Mouse (Mus musculus): ENCODE measurements around the gene Epb41l4b. TPM values are rescaled to one million over a fixed set of nuclear protein-coding genes. Genes with fewer than 3 reads are reported as not detected.

Epb41l4b gene
- total RNA-seq, 1 experiment from 2014 or later: 5.4 TPM

DNA sequence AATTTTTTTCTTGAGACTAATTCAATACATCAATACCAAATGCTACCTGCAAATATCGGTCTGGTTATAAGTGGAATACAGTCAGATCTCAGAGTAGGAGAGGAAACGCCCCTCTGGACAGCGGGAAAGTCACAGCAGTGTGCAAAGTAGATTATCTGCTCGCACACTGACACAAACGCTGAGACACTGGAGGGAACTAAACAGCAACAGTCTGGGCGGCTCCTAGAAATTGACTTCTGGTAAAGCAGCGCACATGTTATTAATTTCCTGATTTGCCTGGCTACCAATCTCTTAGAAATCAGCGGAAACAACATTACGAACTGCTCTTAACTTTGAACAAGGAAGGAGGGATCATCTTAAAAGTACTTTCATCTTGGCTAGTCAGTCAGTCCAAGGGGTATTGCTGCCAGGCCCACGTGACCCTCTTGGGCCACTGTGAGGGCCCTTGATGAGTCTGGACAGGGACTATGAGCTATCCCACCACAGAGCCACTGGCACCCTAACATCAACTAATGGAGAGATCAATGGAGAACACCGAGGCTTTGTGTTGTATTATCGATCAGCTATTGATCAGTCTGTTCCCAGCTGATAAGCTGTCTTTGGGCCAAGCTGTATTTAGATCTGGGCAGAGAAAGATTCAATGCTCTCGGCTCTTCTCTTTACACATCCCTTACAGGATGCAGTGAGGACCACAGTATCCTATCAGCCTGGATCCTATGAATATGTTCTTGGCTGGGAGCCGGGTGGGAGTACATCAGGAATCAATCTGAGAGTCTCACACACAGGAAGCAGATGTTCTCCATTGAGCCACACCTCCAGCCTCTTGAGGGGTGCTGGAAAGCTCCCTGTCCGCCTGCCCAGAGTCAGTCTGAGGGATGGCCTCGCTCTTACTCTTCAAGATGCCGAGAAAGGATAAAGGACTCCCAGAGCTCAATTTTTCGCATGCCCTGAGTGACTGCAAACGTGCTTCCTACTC lies 28.3 kb downstream of the Epb41l4b start:
- DNase-seq: no peak

DNA sequence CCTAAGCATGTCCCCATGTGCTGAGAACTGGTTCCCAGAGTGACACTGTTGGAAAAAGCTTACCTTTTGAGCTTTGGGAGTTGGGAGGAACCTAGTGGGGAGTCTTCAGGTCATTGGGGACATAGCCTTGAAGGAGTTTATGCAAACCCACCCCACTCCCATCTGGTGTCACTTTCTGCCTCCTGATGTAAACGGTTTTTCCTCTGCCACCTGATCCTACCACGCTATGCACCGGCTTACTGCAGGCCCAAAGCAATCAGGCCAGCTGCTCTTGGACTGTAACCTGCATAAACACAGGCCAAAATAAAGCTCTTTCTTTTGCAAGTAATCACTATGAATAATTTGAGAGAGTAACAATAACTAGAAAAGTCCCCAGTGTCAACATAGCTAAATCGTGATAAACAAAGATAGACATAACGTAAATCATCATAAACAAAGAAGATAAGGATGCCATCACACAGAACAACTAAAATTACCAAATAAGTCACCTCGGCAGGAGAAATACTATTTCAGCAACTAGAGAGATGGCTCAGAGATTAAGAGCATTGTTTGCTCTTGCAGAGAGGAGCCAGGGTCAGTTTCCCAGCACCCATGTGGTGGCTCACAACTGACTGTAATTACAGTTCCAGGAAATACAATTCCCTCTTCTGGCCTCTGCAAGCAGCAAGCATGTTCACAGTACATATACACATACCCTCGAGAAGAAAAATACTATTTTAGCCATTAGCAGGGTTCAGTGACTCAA lies 29.6 kb downstream of the Epb41l4b start:
- DNase-seq: no peak

DNA sequence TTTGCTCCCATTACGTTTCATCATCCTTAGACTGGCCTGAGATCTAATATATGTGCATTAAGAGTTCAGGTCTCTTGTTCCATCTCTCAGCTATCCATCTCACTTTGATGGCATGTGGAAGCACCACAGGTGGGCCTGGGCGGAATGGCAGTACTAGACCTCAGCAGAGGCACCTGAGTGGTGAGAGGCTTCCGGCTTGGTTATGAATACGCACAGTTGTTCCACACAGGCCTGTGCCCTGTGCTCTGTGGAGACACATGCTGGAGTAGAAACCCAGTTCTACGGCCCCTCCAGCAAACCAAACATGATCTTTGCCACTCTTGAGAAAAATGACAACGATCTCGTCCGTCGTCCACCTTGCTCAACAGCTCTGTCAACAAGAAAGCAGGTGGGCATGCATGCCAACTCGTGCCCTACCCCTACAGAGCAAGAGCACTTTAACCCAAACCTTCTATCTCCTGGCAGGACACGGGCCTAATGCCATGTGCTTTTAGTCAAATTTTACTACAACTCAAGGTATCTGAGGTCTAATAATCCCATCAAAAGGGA lies 31.2 kb downstream of the Epb41l4b start:
- DNase-seq: no peak

DNA sequence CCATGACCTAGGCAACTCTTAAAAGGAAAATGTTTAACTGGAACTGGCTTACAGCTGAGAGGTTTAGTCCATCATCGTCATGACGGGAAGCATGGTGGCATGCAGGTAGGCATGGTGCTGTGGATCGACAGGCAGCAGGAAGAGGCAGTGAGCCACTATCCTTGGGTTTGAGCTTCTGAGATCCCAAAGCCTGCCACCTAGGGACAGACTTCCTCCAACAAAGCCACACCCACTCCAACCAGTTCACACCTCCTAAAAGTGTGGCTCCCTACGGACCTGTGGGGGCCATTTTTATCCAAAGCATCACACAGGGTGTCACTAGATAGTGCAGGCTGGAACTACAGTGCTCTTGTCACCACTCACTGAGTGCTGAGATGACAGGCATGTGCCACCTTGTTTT lies 31.8 kb downstream of the Epb41l4b start:
- DNase-seq: no peak

DNA sequence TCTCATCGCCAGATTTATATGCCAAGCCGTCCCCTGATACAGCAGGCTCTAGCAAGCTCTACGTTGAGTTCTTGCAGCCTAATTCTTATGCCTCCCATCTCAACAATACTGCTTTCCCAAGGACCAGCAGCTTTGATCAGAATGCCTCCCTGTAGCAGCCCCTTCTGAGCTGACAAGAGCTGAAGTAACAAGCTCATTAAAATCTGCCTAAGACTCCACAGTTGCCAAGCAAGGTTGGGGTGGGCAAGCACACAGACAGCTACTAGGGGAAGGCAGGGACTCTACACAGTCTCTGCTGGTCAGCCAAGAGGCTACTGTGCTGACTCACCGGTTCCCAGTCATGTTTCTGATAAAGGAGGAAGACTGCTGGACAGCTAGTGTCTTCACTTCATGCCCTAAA lies 33.7 kb downstream of the Epb41l4b start:
- DNase-seq: no peak

DNA sequence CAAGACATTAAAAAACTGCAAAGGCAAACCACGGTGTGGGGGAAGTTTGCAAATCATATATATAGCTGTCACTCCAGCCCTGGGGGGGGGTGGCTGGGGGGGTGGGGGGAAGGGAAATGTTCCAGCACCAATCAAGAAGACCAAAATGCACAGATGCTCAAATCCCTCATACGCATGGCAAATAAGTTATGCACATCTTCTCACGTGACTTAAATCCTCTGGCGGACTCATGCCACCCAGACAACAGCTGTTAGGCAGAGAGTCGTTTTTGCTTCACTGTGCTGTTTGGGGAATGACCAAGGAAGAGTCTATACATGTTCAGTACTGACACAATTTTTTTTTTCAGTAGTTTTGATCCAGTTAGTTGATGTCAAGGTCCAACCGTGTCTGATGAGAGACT lies 37.9 kb downstream of the Epb41l4b start:
- DNase-seq: no peak

DNA sequence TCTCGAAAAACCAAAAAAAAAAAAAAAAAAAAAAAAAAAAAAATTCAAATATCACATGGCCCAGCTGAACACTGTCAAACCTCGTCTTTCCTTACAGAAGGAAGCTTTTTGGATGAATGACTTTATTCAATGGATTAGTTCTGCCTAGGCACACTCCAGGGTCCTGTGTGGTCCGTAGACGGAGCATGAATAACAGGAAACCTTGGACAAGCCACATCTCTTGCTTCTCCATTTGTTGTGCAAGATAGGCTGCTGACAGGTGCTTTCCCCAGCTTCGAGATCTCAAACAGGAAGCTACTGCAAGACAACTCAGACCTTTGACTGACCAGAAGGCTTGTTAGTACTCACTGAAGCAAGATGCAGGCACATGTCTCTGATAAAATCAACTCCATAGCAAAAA lies 39.4 kb downstream of the Epb41l4b start:
- no peak for DNase-seq

DNA sequence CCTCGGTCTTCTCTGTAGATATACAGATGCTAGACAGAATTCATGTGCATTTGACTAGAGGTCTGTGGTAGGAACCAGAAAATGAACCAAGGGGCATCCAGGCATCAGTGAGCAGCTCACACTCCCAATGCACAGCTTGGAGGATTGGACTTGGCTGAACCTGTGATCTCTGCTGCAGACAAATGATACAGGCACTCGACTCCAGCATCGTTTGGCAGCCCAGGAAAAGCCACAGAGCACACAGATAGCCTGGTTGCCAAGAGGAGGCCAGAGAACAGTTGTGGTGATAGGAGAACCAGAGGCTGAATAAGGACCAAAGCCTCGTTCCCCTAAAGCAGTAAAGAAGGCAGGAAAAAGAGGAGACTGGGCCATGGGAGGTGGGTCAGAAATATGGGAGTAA lies 42.1 kb downstream of the Epb41l4b start:
- DNase-seq: no peak

DNA sequence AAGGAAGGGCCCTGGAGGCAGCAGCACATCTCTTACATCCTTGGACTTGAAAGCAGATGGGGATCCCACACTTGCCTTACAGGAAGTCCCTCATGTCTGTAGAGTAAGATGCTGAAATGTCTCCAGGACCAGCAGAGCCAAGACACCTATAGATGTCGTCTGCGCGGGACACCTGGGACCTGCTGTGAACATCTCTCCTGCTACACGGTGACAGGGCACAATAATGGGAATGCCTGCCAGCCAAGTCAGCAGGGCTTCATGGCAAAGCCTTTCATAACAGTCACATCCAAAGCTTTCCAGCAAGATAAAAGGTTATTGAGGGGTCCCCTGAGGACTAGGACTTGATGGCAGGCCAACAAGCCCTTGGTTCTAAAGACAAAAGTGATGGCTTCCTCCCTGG lies 45.8 kb downstream of the Epb41l4b start:
- DNase-seq: no peak

DNA sequence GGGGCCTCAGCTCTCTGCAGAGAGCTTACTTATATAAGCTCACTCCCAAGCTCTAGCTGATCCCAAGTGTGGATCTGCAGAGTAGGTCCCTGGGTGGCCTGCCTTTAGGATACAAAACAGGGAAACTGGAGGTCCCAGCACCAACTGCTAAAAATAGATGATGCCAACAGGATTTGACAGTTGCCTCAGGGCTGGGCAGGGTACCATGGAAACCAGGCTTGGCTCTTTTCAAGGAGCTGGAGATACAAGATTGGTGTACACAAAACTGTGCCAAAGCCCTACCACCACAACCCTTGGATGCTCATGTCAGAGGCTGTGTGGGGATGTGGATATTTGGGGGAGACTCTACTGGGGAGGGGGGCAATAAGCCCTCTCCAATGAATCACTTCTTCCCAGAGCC lies 47.7 kb downstream of the Epb41l4b start:
- DNase-seq: no peak

DNA sequence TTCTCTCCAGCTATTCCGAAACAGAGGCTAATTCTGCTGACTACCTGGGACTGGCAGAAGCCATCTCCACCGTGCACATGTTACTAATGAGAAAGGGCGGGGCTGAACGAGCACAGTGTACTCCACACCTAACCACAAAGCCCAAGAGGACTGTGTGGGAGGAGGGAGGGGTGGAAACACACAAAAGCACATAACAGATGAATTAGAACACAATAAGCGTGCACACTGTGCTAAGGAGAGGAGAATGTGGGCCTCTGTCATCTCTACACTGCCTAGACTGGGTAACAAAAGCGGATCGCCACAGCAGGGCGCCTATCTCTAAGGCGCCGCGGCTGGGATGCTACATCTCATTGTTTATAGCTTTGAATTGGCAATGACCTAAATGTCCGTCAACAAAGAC lies 51.9 kb downstream of the Epb41l4b start:
- DNase-seq: peak; percentile 9

DNA sequence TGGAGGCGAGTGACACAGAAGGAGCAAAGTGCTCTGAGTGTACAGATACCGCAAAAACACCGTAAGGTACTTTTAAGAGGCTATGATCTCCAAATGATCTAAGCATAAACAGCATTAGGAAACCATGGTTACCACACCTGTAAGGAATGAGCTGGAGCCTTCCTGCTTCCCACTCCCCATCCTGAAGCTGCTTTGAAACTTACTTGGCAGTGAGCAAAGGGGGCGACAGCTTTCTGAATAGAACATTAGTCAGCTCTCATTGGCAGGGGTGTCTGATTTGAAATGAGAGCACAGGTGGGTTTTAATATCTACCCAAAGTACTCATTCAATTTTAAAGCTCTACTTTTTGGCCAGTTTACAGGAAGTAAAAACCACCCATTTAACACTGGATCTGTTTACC lies 54.9 kb downstream of the Epb41l4b start:
- no peak for DNase-seq

DNA sequence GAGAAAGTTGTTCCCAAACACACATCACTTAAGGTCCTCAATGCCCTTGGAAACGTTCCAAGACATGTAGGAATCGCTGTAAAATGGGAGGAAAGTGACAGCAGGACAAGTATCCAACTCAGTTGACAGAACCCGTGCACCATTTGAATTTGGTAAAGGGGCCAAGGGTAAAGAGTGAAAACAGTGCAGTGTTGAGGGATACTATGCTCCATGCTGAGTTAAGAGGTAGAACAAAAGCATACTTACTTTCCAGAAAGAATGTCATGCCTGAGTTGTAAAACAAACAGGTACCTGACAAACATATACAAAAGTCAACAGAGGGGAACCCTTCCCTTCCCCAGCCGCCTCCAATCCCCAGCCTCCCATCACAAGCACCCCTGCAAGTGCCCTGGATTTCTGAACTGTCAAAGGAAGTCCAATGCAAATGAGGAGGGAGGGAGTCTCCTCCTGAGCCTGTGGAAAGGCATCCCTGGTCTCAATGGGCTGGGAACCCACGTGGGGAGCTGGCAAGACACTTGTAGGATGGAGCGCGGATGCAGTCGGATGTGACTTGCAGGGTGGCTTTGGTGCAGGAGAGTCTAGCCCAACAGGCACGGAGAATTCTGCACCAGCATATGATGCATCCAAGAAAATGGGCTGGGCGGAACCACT lies 57.4 kb downstream of the Epb41l4b start:
- DNase-seq: no peak

DNA sequence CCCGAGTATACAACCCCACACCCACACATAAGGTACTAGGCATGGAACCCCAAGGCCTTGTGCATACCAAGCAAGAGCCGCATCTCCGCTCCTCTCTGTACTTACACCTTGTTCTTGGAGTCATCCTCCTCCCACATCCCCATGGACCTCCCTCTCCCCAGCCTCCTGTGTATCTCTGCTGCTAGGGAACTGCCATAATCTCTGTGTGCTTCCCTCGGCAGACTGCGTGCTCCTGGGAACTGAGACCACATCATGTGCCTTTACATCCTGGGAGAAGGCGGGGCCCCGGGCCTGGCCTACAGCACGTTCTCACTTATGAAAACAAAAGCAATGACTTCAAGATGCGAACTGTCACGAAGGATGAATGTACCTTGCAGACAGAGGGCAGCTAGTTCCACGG lies 59.6 kb downstream of the Epb41l4b start:
- no peak for DNase-seq

DNA sequence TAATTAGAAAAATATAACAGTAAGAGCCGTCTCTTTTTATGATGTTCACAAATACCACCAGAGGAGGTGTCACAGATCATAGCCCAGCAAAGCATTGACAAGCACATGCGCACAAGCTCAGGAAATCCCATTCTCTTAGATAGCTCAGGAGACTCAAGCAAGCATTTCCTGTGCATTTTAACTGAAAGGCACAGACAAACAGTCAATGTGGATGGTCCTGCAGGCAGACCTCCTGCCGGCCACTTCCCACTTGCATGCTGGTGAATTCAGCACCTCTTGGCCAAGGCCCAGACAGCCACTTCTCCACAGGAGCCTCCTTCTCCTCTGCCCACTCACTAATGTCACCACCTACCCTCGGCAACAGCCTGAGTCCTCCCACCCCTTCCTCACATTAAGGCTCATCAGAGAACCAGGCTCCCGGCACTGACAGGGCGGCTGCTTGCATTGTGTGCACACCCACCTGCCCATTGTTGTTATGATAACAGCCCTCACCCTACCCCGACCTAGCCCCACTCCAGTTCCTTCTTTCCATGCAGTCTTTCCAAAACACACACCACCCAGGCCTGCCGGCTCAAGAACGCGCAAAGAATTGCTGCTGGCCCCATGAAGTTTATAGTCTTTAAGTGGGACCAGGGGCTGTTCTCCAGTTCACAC lies 60.3 kb downstream of the Epb41l4b start:
- no peak for DNase-seq

DNA sequence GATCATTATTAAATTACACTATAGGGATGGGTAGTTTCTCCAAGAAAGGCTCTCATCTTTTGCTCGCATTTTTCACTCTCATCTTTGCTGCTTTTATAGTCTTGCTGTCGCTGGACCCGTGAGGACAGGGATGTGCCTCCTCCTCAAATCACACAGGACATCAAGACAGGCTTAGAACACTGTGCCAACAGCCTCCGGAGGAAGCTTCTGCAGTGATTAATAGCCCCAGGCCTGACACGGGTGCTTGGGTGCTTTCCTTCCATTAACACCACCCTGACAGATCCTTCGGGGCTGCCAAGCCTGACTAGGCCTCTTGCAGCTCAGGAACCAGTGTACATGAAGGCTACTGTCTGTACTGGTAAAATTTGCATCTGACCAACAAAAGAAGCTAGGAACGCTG lies 61.8 kb downstream of the Epb41l4b start:
- no peak for DNase-seq

DNA sequence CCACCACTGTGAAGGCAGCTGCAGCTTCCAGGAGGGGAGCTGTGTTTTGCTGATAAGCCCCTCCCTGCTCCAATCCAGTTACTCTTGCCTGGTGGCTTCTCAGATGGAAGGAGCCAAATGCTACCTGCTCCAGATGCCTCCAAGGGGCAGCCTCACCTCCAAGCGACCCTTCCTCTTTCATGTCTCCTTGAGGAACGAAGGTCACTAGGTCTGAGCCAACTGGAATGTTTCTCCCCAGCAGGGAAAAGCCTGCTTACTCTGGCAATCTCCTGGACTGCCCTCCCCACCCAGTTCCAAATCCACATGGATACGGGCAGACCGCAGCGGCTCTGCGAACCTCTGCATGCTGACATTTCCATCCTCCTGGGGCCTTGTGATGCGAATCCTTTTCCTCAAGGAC lies 69.4 kb downstream of the Epb41l4b start:
- no peak for DNase-seq

DNA sequence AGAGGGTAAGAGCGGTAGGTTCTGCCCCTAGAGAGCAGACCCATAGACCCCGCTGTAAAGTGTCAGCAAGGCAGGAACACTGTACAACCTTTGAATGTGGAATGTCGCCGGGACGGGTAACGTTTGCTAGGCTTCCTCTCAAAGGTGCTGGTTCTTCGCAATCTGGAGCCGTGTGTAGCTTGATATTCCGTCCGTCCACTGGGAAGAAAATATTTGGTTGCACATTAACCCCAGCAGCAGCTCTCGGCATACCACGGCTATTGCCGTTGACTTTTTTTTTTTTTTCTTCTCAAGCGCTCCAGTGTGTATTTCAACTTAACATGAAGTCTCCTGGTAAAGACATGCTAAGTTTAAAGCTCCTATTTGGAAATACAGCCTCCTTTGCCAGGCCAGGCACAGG lies 70.1 kb downstream of the Epb41l4b start:
- DNase-seq: no peak

DNA sequence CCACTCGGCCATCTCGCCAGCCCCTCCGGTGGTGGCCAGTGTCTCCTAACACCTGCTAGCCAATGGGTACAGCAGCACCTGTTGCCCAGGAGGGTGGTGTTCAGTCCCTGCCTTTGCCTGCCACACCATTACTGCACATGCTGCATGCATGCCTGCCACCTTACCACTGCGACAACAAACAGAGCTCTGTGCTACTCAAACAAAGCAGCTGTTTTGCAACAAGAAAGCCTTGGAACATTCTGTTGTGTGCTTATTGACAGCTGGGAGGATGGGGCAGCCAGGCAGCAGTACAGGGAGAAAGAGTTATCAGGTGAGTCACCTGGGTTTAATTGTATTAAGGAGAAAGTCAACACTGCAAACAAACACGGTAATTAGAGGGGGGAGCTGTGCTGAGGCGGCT lies 72.6 kb downstream of the Epb41l4b start:
- DNase-seq: no peak

DNA sequence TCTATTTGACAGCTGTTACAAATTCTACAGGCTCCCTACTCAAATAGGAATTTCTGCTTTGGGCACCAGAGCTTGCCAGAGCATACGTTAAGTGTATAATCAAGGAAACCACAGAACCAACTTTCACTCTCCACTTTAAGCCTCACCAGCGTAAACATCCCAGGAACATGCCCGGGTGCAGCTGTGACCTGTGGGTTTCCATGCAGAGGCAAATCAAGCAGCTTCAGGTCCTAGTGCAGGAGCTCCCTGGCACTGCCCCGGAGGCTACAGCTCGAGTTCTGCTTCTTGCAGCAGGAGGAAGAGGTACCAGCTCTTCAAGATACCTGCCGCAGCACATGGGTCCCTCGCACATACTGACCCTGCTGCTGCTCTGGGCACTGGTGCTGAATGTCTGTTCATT lies 74.8 kb downstream of the Epb41l4b start:
- DNase-seq: no peak

DNA sequence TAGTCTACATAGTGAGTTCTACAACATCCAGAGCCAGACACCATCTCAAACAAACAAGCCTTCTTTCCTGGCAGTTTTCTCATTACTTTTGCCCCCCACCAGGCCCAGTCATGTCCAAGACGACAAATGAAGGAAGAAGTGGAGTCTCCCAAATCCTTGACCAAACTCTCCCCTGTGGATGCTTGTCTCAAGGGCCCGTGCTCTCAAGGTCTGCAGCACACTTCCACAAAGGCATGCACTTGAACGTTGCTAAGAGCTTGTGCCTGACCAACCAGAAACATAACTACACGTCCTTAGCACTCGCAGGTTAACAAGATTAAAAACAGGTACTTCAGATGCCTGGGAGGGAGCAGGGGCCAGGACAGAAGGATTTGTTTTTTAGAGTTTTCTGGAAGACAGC lies 75.4 kb downstream of the Epb41l4b start:
- DNase-seq: no peak

DNA sequence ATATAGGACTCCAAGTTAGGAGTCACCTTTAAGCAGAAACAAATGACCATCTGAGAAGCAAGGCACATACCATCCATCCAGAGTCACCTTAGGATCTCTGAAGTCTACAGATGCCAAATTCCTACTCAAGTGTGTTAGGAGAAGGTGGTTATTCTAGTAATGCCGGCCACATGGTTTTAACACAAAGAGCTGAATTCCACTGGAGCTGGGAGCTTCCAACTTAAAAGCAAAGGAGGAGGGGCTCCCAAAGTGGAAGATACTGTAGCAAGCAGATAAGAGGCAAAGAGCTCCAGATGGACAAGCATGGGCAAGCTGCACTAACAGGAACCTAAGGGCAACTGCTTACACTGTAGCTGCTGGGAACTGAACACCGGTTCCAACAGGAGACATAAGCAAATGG lies 76.3 kb downstream of the Epb41l4b start:
- no peak for DNase-seq
